Mouse (Mus musculus) retina, postnatal 7 days (tissue): Measurements from ENCODE around the gene Prkab2.

Source experiments
- DNase-seq: peaks from one replicate; pipeline ENCODE4 v3.0.0-alpha.2; 2012; ENCODE audit warnings: low read depth, low spot score

The Prkab2 gene

GRCm38 (mm10) chr3:97649469-97649868 lies 8.5 kb upstream of the Prkab2 start:
- DNase-seq, result no peak

- no peak for DNase-seq
Observed at GRCm38 (mm10) chr3:97651604-97652003, 6.4 kb upstream of the Prkab2 start.

- no peak for DNase-seq
Observed at GRCm38 (mm10) chr3:97653781-97654180, 4.2 kb upstream of the Prkab2 start.

DNA sequence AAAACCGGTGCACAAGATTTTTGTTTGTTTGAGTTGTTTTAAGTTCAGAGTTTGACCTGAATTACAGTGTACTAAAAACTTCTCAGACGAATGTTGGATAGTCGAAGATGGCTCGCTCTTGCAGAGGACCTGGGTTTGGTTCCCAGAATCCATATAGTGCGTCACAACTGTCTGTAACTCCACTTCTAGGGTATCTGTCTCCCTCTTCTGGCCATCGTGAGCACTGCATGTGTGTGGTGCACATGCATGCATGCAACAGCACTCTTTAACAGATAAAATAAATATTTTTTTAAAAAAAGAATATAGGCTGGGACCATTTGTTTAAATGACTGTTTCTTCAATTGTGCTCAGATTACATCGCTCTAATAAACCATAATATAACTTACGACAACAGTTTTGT lies 3.1 kb upstream of the Prkab2 start:
- DNase-seq, result no peak

GRCm38 (mm10) chr3:97658426-97659193 lies 617 bp downstream of the Prkab2 start:
- no peak for DNase-seq

DNA sequence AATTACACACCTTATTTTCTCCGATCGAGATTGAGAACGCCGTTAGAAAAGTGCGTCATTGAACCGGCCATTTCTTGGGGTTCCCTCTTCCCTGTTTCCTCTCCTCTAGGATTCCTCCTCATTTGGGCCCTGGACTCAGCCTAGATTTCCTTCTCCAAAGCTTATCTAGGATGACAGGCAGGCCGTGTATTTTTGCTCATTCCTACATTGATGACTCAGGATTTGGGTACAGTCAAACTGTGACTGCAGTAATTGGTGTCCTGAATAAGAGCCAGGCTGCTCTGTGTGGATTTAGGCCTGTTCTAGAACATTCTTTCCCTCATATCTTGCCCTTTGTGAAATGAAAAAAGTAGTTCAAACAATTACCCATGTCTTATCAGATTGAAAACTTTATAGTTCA lies 1.8 kb downstream of the Prkab2 start:
- DNase-seq, result no peak

- DNase-seq, result no peak
Observed at GRCm38 (mm10) chr3:97661206-97661605, 3.2 kb downstream of the Prkab2 start.

GRCm38 (mm10) chr3:97665525-97665924 lies 7.5 kb downstream of the Prkab2 start:
- no peak for DNase-seq

DNA sequence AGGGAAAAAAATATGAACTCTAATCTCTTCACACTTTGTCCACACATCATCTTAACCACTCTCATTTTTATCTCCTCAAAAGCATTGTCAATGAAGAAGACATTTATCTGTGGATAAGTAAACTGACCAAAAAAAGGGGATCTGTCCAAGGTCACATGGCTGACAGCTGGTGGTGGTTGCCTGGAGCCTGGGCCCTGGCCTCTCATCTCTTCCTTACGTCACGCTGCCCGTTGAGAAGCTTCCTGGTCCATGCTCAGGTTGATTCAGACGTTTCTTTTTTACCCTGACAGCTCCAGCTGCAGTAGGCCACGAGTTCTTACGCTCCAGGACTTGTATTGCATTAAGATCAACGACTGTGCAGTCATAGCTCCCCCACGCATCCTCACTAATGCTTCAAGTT lies 8.2 kb downstream of the Prkab2 start:
- DNase-seq, result no peak

DNA sequence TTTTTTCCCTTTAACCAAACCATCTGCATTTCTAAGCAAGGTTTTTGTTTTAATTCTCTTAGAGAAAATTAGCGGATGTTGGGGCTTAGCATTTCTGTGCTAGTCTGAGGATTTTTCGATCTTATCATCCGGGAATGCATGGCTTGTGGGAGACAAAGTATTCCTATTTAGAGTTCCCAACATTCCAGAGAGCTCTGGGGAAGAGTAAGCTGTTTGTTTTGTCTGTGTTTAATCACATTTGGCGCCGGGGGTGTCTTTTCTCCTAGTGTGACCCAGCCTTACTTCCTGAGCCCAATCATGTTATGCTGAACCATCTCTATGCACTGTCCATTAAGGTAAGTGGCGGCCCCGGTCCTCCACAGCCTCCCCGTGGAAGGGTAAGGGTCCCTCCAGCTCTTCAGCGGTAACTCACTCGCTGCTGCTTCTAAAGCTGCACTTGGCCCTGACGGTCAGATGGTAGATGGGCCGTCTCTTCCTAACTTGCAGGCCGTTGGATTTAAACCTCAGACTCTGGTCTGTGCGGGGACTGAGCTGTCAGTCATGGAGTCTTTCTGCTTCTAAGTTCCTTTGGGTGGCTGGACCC lies 9.2 kb downstream of the Prkab2 start:
- no peak for DNase-seq

DNA sequence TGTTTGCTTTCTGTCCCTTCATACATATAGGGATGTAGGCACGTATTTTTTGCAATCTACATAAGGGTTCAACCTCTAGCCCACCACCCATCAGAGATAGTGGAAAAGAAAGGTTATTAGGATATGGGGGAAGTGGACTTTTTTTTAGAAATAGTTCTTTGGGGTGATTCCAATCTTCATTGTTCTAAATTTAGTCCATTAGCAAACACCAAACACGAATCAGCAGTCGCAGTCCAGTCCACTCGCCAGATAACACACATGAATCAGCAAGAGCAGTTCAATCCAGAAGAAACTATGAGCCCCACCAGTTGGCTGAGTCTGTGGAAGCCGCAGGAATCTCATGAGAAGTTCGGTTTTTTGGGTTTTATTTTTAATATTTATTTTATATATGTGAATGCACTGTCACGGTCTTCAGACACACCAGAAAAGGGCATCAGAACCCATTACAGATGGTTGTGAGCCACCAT lies 16.7 kb downstream of the Prkab2 start, which contains the start of gene Gm17651:
TSS of gene Gm17651 (minus strand) at position 51 of the 467 bp plus-strand sequence.
- no peak for DNase-seq

- DNase-seq, result no peak
Observed at GRCm38 (mm10) chr3:97676126-97676525, 18.1 kb downstream of the Prkab2 start.

GRCm38 (mm10) chr3:97678416-97678815 lies 20.4 kb downstream of the Prkab2 start:
- no peak for DNase-seq

GRCm38 (mm10) chr3:97680631-97681320 lies 22.8 kb downstream of the Prkab2 start:
- DNase-seq, result no peak

DNA sequence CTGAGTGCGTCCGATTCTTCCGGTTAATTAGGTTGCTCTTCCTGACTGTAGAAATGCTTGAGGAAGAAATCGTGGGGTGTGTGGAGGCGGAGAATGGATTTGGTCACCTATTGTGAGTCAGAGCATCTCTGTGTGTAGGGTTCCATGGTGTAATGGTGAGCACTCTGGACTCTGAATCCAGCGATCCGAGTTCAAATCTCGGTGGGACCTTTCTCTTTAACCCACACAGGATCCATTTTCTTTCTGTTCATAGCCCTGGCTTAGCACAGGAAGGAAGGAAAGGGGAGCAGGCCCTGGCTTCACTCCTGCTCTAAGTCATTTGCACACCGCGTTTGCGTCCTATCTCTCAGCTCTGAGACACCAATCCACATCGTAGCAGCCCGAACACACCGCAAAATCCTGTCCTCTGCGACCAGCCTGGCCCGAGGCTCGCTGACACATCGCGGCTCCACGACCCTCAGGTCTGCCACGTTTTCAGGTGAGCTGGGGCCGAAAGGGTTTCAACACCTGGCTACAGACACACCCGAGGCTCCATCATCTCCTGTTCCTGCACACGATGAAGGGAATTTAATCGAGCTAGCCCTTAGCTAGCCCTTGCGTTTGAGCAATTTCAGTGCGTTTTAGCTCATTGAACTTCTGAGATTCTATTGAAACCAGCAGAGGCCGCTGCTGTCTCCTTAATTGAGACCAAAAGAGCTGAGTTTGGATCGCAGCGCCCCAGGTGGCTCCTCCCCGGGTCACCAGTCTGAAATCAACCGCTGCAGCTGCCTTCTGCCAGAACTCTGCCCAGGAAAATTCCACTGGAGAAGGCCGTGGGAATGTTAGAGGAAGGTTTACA lies 23.5 kb downstream of the Prkab2 start:
- no peak for DNase-seq

- DNase-seq, result no peak
Observed at GRCm38 (mm10) chr3:97682159-97682502, 24.1 kb downstream of the Prkab2 start.

DNA sequence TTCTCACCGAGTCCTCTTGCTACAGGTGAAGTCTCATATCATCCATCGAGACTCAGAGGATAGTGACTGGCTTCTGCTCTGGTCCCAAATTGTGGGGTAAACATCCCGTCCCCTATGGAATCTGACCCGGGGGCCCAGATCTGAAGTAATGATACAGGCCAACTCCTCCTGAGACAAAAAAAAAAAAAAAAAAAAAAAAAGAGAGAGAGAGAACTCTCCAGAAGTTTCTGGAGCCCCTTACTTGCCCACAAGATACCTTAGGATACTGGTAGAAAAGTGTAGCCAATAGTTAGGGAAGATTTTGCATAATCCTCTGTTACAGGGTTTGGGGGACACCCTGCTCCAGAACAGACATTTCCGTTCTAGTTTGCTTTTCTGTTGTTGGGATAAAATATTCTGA lies 24.6 kb downstream of the Prkab2 start:
- DNase-seq, result no peak

GRCm38 (mm10) chr3:97683560-97684195 lies 25.7 kb downstream of the Prkab2 start:
- DNase-seq, result no peak

DNA sequence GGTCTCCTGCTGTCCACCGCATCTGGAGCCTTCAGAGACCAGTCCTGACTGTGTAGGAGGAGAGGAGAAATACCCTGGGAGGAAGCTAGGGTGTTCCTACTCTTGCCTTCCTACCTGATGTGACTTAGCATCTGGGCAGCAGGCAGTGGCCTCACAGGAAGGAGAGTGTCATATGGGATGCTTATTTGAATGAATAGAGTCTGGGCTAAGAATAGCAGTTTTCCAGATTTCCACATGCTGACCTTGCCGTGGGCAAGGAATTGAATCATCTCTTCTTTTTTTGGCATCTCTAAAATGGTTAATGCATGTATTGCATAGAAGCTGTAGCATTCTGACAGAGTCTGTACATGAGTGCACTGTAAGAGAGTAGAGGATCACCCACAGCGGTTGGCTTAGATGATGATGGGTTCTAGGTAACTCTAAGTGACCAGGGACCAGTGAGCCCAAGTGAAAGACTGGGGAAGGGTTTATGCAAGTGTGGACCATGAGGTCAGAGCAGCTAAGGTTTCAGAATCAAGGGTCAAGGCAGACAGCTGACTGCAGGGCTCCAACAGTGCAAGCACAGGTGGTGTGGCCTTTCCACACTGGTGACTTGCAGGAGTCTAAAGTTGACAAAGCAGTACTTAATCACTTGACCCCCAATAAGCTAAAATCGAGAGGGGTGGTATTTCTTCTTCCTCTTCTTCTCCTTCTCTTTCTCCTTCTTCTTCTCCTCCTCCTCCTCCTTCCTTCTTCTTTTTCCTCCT lies 28.6 kb downstream of the Prkab2 start:
- DNase-seq, result no peak

GRCm38 (mm10) chr3:97689289-97689688 lies 31.3 kb downstream of the Prkab2 start:
- no peak for DNase-seq

- DNase-seq, result no peak
Observed at GRCm38 (mm10) chr3:97690590-97690989, 32.6 kb downstream of the Prkab2 start.
